Mouse (Mus musculus): ENCODE results near the gene Ak2. TPM values are rescaled to one million over a fixed set of nuclear protein-coding genes. Genes with fewer than 3 reads are reported as not detected.
A peak's percentile ranks its signal among the peaks of the same experiment; 100 is the strongest.

The Ak2 gene
- total RNA-seq, 2 experiments from 2014 or later: 27.4 to 36.0 TPM

DNA sequence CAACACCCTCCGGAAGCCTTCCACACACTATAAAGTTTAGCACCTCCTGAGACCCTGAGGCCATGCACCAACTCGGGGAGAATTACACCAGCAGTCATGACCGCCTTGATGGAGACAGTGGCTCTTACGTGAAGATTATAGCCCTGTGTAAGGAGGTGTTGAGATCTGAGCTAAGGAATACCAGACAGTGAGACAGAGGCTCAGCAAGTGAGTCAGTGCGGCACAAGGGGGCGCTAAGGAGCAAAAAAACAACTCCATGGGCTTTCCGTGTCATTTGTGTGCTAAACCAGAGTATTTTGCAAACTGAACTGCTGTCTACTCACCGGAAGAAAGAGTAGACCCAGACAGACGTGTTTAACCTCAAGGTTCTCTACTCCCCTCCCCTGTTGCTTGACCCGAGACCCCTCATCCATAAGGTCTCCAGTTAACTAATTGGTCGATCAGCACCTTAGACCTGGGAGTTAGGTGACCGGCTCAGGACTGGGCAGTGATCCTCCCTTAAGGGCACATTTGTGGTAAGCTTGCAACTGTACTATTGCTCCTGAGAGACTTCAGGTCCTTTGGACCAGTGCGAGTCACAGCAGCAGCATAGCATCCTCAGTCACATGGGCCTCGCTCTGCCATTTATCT lies 20.6 kb upstream of the Ak2 start:
- DNase-seq: peak; percentile 42

DNA sequence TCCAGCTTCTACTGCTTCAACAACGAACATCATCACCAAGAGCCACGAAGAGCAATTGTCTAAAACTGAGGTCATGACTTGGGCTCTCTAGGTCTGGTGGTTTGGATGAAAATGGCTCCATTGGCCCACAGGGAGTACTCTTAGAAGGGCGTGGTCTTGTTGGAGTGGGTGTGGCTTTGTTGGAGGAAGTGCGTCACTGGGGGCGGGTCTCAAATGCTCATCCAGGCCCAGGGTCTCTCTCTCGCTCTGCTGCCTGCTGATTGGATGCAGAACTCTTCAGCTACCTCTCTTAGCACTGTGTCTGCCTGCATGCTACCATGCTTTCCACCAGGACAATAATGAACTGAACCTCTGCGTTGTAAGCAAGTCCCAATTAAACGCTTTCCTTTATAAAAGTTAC lies 17.1 kb upstream of the Ak2 start:
- no peak for DNase-seq

DNA sequence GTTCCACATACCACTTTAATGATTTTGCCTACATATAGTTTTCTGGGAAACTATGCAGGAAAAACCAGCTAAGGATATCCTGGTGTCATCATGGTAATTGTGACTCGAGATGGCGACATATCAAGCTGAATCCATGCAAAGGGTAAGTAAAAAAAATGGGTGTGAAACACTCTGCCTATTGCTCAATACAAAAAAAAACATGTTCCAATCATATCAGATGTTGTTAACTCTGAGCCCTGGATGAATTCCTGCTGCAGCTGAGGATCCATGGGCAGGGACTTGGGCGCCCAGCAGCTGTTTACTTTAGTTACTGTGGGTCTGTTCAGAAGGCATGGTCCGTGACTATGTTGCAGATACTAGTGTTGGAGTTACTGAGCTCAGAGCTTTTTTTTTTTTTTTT lies 15.2 kb upstream of the Ak2 start:
- DNase-seq: no peak

DNA sequence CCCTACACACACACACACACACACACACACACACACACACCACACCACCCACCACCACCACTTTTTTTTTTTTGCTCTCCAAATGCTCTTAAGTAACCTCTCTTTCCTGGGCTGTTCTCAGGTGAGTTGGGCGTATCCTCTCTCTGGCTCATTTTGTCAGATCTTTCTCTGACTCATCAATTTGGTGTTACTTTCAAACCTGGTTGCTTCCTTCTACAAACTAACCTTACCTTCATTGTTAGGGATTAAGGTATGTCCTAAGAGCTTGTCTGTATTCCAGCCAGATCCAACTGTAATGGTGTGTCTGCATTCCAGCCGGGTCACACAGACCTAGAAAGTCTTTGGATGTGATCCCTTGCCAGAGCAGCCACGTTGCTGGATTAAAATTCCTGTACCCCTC lies 14.5 kb upstream of the Ak2 start:
- DNase-seq: no peak

DNA sequence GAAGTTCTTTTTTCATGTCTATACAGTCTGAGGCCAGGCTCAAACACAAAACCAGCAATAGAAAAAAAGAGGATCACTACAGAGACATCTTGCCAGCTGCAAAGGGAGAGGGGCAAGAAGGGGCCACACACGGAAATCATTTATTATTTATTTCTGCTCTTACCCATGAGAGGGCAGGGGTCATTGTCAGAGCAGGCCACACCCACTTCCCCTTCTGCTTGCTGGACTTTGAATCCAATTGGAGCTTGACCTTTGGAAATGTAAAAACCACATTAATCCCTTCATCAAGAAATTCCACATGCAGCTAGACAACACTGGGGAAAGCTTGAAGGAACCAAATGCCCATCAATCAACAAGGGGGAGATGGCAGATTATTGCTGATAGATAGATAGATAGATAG lies 13.1 kb upstream of the Ak2 start:
- no peak for DNase-seq

DNA sequence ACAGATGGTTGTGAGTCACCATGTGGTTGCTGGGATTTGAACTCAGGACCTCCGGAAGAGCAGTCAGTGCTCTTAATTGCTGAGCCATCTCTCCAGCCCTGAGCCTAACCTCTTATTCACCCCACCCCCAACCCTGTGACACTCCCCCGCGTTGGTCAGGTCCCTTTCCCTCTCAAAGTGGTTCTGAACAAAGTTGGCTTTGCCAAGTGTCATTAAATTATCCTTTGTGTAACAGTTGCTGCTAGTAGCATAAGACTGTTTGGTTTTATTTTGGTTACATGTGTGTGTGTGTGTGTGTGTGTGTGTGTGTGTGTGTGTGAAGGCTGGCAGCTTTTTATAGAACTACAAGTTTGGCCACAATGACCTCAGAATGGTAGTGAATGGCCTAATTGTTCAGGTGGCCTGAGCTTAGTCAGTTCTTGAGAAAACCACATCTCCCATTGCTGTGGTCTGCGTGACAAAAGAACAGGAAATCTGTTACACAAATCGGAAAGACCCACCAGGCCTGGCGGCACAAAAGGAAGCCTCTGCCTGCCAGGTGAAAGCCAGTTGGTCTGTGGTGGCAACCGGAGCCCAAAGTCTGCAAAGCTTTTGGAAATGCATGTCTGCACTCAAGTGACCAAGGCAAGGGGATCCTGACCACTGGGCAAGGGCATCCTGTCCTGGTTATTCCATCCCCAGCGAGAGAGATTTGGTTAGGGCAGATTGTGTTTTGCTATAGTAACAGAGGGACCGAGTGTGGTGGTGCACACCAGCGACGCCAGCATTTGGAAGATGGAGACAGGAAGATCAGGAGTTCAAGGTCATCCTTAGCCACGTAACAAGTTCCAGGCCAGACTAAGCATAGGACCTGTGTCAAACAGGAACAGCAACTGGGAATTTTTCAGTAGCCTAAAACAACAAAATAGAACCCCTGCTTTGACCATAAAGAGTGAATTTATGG lies 10.6 kb upstream of the Ak2 start:
- no peak for DNase-seq

DNA sequence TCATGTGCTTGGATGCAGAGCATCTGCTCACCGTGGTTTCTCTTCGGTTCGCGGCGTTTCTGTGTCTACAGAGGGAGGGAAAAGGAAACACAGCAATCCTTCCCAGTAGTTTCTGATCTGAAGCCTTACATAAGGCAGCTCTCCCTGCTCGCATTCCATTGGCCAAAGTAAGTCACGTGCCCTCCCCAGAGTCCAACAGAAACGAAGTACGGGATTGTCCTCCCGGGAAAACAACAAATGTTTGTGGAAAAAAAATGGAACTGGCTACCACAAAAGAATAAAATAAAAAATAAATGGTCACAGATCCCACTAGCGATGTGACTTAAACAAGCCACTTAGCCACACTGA lies 10.0 kb upstream of the Ak2 start:
- peak; percentile 2 for DNase-seq

DNA sequence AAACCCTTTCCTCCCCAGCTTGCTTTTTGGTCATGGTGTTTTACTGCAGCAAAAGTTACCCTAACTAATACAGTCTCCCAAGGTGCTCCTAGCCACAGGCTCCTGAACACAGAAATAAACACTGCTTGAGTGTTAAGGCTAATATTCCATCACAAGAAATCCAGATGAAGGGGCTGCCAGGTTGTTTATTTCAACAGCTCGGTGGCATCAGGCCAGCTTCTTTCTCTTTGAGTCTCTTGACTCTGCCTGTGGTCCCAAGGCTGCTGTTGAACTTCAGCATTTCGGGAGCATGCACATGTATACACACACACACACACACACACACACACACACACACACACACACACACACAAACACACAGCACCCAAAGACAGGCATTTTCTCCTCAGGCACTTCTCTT lies 8.6 kb upstream of the Ak2 start:
- DNase-seq: no peak

DNA sequence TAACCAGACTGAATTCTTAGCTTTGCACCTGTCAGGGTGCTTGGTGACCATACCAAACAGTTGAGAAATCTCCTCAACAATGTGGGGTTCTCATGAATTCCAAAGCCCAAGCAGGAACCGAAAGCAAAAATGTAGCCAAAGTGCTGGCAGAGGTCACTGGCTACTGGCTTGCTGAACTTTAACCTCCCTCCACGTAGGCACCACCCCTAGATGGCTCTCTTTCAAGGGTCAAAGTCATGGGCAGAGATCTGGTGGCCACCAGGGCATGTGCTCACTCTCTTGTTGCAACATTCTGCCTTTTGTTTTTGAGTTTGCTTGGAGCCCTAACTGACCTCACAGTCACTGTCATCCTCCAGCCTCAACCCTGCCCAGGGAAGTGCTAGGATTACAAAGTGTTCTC lies 8.1 kb upstream of the Ak2 start:
- no peak for DNase-seq

DNA sequence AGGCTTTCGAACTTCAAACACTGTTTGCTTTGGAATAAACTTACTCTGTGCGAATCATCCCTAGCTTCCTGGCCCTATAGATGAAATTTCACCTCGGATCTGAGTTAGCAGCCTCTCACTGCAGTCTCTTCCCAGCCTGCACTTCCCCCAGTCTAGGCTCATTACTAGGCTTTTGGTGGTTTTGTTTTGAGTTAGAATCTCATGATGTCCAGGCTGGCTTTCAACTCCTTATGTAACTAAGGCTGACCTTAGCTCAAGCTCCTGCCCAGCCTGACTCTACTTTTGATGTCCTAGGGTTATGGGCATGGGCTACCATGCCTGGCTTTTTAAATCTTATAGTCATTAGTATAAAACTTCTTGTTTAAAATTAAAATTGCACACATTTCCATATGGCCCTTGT lies 7.2 kb upstream of the Ak2 start:
- DNase-seq: no peak

DNA sequence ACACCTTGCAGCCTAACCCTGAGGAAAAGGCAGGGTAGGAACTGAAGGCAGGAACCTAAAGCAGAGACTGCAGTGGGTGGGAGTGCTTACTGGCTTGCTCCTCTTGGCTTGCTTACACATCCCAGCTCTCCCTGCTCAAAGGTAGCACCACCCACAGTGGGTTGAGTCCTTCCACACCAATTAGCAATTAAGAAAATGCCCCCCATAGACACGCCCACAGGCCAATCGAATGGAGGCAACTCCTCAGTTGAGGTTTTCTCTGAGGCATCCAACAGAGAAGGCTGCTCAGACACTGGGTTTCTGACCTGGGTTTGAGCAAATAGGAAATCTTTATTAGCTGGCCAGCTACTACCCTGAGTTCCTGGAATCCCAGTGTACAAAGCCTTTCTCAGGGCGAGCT lies 2.8 kb upstream of the Ak2 start:
- no peak for DNase-seq

DNA sequence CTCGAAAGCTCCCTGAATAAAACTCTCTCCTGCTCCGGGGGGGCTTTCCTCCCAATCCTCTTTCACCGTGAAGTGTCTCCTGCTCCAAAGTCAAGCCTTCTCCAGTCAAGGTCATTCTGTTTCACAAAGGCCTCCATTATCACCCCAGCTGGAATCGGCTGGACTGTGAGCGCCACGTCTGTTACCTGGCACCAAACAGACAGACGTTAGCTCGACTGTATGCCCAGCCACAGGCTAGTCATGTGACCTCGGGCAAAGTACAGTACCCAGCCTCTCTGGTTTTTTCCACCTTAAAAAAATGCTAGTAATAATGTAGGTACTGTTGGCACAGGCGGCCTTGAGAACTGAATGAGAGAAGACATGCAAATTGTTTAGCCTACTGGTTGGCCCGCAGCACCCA lies 2.1 kb upstream of the Ak2 start:
- DNase-seq: no peak

DNA sequence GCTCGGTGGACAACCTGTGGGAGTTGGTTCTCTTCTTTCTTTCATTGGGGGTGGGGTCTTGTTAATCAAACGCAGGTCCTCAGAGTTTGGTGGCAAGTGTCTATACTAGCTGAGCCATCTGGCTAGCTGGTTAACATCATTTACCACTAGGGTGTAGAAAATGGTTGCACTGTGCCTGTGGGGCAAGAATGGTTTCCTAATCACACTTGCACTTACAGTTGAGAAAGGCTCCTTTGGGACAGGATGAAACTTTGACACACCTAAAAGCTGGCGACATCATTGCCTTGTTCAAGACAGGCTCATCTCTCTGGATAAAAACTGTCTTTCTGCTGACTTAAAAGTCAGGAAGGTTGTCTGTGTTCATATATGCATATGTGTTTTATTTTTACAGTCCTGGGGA lies 418 bp downstream of the Ak2 start:
- DNase-seq: no peak

DNA sequence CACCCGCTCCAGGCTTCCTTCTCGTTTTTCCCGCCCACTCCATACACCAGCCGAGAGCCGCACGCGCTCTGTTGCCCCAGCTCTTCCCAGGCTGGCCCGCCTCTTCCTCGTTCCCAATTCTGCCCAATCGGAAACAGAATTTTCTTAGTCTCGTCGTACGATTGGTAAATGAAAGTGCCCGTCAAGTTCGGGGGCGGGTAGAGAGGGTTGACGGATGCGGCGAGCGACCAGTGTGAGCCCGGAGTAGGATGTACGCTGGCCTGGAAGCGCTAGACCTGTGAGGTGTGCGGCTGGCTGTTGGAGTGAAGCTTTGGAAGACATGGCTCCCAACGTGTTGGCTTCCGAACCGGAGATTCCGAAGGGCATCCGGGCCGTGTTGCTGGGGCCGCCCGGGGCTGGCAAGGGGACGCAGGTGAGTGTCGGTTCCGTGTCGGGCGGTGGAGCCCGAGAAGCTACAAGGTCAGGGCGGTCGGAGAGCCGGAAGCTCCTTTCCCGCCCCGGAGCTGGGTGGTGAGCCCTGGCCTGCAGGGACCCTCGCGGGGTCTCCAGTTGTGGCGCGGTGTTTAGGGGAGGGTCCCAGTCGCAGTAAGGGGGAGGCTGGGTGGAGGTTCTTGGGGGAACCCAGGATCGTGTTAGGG lies 1.4 kb downstream of the Ak2 start:
- peak; percentile 93 for DNase-seq

DNA sequence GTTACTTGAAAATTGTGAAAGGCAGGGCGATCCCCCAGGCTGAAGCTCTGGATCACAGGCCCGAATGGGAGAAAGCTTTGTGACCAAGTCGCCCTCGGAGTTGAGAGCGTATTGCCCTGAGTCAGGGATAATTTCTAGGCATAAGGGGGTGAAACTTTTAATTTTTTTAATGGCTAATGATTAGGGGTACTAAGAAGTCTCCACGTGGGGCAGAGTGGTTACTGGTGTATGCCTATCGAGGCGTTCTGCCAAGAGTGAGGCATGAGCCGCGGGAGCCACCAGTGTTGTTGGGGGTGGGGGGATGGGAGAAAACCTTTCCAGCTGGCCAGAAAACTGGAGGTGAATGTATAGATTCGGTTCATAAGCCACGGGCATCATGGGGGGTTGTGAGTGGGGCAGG lies 1.9 kb downstream of the Ak2 start:
- DNase-seq: no peak

DNA sequence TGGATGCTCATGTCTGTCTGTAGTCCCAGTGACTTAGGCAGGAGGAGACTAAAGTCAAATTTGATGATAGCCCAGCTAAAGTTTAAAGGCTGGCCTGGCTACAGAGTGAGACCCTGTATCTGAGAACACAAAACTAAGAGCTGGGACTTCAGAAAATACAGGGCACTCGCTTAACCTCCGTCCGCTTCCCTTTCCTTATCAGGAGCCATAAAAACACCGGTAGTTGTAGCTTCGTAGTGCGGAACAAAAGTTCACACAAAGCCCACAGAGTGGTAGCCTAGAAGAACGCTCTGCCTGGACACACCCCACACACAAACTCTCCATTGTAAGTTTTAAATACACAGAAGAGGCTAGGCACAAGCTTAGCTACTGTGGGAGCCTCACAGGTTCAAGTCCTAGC lies 3.5 kb downstream of the Ak2 start:
- DNase-seq: no peak

DNA sequence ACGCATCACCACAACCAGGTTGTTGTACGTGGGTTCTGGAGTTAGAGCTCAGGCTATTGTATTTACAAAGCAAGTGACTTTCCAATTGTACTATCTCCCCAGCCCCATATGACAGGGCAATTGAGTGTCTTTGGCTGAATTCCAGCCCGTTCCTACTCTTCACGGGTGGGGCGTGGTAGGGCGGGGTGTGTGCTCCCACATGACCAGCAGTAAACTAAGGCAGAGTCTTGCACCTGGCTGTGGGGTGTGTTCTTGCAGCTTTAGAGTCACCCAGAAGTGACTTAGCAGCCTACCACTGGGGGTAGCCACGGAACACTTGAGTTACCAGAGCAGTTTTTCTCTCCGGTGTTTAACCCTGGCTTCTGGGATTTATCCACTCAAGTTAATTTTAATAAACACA lies 5.5 kb downstream of the Ak2 start:
- no peak for DNase-seq

DNA sequence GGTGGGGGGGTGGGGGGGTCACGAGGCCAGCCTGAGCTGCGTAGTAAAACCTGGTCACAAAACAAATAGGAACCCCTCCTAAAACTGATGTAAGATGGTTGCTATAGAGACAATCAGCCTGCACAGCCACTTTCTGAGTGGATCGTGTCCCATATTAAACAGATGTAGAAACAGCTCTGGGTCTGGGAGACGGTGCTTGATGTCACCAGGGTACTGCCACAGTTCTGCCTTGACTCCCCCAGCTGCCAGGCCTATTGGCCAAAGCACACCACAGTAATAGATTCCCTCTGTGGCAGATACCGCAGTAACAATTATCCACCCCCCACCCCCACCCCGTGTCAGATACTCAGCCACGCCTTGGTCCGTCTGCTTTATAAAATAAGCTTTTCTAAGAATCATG lies 6.6 kb downstream of the Ak2 start:
- no peak for DNase-seq

DNA sequence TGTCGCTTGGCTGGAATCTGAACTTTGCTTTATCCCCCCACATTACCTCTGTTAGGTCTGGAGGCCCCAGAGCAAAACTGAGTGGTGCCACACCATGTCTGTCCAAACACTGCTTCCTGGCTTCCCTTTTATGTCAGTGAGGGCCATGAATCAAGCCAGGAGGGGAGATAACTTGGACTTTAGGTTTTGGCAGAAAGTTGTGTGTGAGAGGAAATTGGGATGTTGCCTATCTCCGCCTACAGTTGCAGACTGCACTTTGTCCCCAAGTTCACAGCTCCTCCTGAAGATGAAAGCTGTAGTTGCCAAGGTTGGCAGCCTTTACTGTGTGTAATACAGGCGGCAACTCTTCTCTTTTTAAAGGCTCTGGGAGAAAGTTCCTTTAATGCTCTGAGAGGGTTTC lies 9.0 kb downstream of the Ak2 start:
- DNase-seq: no peak

DNA sequence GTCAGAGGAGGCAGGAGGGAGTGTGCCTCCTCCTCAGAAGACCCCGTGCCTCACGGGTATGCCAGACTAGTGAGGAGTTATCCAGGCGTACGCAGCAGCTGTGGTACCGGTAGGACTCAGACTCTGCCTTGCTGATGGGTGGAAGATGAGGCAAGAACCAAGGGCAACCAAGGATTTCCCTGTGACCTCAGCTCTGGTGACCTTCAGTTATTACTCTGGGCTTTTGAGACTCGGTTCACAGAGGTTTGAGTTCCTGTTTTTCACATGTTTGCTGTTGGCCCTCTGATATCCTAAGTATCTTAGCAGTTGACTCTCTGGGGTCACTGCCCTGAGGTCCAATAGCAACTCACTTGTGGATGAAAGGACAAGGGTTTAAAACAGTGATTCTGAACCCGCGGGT lies 12.0 kb downstream of the Ak2 start:
- no peak for DNase-seq

DNA sequence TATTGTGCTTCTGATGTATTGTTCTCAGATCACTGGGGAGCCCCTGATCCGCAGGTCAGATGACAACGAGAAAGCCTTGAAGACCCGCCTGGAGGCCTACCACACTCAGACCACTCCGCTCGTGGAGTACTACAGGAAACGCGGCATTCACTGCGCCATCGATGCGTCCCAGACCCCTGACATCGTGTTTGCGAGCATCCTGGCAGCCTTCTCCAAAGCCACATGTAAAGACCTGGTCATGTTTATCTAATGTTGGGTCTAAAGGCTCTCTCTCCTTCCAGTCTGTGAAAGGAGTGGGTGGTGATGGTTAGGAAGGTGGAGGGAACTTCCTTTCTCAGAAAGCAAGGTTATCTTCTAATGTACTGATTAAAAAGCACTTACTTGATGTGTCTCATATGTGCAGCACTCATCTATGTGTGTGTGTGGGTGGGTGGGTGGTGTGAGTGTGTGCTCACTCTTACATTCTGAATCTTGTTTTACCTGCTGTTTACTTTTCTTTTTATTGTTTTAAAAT lies 16.3 kb downstream of the Ak2 start:
- no peak for DNase-seq

DNA sequence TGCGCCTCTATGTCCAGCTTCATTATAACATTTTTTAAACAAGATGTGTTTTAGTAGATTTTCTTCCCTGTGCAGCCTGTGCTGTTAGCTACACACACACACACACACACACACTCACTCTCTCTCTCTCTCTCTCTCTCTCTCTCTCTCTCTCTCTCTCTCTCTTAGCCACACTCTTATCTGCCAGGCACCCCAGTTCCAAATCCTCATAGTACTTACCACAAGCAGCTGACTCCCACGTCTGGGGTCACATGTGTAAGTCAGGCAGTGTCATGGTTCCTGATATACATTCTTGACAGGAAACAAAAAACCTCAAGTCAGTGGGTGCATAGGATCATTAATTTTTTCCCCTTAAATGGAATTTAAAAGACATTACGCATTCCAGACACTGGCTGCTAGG lies 16.9 kb downstream of the Ak2 start:
- no peak for DNase-seq

DNA sequence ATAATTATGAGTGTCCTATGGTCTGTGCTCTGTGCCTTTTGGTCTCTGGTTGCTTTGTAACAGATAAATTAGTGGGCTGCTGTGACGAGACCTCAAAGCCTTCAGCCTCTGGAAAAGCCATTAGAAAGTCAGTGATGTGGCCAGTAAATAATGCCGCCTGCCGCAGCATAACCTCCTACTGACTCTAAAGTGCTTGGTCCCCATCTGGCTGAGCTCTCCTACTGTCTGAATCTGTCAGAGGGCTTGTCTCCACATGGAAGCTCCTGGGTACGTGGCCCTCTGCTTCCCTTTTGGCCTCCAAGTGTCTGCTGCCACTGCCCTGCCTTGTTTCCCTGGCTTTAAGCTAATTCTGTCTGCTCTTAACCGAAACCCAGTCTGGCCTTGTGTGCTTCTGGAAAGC lies 17.8 kb downstream of the Ak2 start:
- DNase-seq: peak; percentile 48
